Comparison of ENCODE assay signal across 10 mouse cellular contexts in genomic region chr17:23559767-23560166, GRCm38 (mm10). TPM values are rescaled to one million over a fixed set of nuclear protein-coding genes. Genes with fewer than 3 reads are reported as not detected.
A peak's percentile ranks its signal among the peaks of the same experiment; 100 is the strongest.
DNase-seq lines count a peak whose midpoint lies in the region; ATAC-seq and TF ChIP-seq lines count a peak whose summit lies in the region.
"Had no signal": no experiment of that assay in that cellular context is flagged by ENCODE, and none has a peak within 500 bp of the region (broad histone marks: within the 10 kb centered on the region; RNA-seq: fewer than 3 reads in every experiment).

No protein-coding gene starts in this region.

- WGBS in liver, adult 2 months, result 54% methylated on average over 11 of the region's 11 CpGs
- 58% methylated on average over 11 of the region's 11 CpGs for WGBS in liver, embryonic 11.5 days

- TF ChIP-seq POLR2A in liver, adult 2 months (IDR thresholded peaks at IDR 0.05; ENCODE audit: extremely low read depth, insufficient read depth, low read length), result no peak

- H3K4me3 ChIP-seq in liver, adult 2 months (ENCODE audit: insufficient read depth, low read depth, low read length), result no peak overlapping the region
- H3K4me3 ChIP-seq in liver, embryonic 11.5 days (ENCODE audit: low read depth, low read length), result no peak overlapping the region

- ATAC-seq in liver, embryonic 11.5 days (replicated peaks; ENCODE audit: low FRiP score), result no peak
- ATAC-seq: Patski had no signal

- H3K4me1 ChIP-seq in liver, adult 2 months (ENCODE audit: control insufficient read depth, insufficient read depth, low read length), result peaks cover 15% of the 10 kb centered on the region
- peaks cover 2% of the 10 kb centered on the region for H3K4me1 ChIP-seq in liver, embryonic 11.5 days (replicated peaks; ENCODE audit: control insufficient read depth, insufficient read depth, low read length)

- no peak overlapping the region for H3K4me2 ChIP-seq in liver, embryonic 11.5 days

- H3K27me3 ChIP-seq in liver, adult 2 months (ENCODE audit: control insufficient read depth, insufficient read depth, low read length), result no peaks in the 10 kb centered on the region
- no peaks in the 10 kb centered on the region for H3K27me3 ChIP-seq in liver, embryonic 11.5 days (replicated peaks; ENCODE audit: control insufficient read depth, insufficient read depth, low read length)
- H3K27me3 ChIP-seq: Patski had no signal

- H3K36me3 ChIP-seq in liver, adult 2 months (ENCODE audit: control insufficient read depth, insufficient read depth, low read length), result peaks cover 7% of the 10 kb centered on the region; the same call in 1 of the 2 replicates
- peaks cover 15% of the 10 kb centered on the region for H3K36me3 ChIP-seq in liver, embryonic 11.5 days (ENCODE audit: control insufficient read depth, insufficient read depth, low read length)

- H3K9ac ChIP-seq in liver, adult 2 months (ENCODE audit: low read depth, low read length), result no peak overlapping the region
- no peak overlapping the region for H3K9ac ChIP-seq in liver, embryonic 11.5 days (ENCODE audit: low read depth, low read length)

- peak; percentile 84 for TF ChIP-seq CTCF in liver, adult 2 months (IDR thresholded peaks at IDR 0.05; ENCODE audit: low read depth, low read length)

- no peaks in the 10 kb centered on the region for H3K79me2 ChIP-seq in liver, adult 2 months (ENCODE audit: control insufficient read depth, insufficient read depth, low read length)

- H3K9me3 ChIP-seq in liver, embryonic 11.5 days (ENCODE audit: control insufficient read depth, low read length), result no peaks in the 10 kb centered on the region

- intact Hi-C loops in gastrocnemius, postnatal 14 days (cut with DNase I; ENCODE audit: low total_unique reads), result no loop called here

- peak; percentile 29 to 37 for DNase-seq in cerebellum, adult 18-20 months
- no peak for DNase-seq in cerebellum, adult 9-10 months
- no peak for DNase-seq in liver, adult 2 months (ENCODE audit: extremely low read depth, low read depth, low spot score)
- no peak for DNase-seq in liver, embryonic 11.5 days (ENCODE audit: low spot score)
- DNase-seq in adrenal gland, adult 18-20 months (ENCODE audit: low spot score in 2 of 2), result peak; percentile 55 to 66
- peak; percentile 35 for DNase-seq in gastrocnemius, postnatal 14 days
- DNase-seq in retina, embryonic 14.5 days (ENCODE audit: low spot score), result peak; percentile 74
- no peak for DNase-seq in urinary bladder, postnatal 10 days (ENCODE audit: low spot score)

- no peak overlapping the region for H3K27ac ChIP-seq in liver, adult 2 months (replicated peaks; ENCODE audit: insufficient read depth, low read depth, low read length)
- H3K27ac ChIP-seq in liver, embryonic 11.5 days (ENCODE audit: low read depth, low read length), result no peak overlapping the region

RNA-seq across cellular contexts. Expression of gene Zfp213, which starts 4.3 kb away (rescaled TPM):
- 4.5 and 4.8 TPM in 2 replicates for total RNA-seq in liver, adult 2 months (2014; rRNA removed)
- polyA plus RNA-seq in liver, adult 2 months (2012; rRNA removed), result 7.6 and 10.7 TPM in 2 replicates
- polyA plus RNA-seq in liver, embryonic 11.5 days (2014; fragmentation: Nextera tagmentation; extraction: Ambion mirVana), result 14.3 and 14.8 TPM in 2 replicates
- total RNA-seq in adrenal gland, adult 18-20 months (2021), result 10 to 100 TPM; 11.0 to 12.3 TPM
- total RNA-seq in gastrocnemius, postnatal 14 days (2021), result 1 to 10 TPM; 2.2 to 2.6 TPM

RNA-seq across cellular contexts. Expression of gene Zfp13, which starts 39.5 kb away (rescaled TPM):
- total RNA-seq in liver, adult 2 months (2014; rRNA removed), result 1.3 and 2.0 TPM in 2 replicates
- polyA plus RNA-seq in liver, adult 2 months (2012; rRNA removed), result 2.2 and 3.2 TPM in 2 replicates
- 5.6 and 6.3 TPM in 2 replicates for polyA plus RNA-seq in liver, embryonic 11.5 days (2014; fragmentation: Nextera tagmentation; extraction: Ambion mirVana)
- 1 to 10 TPM; 6.2 to 6.3 TPM for total RNA-seq in adrenal gland, adult 18-20 months (2021)
- total RNA-seq in gastrocnemius, postnatal 14 days (2021), result 1 to 10 TPM; 4.9 TPM

RNA-seq across cellular contexts. Expression of gene Zscan10, which starts 40.9 kb away (rescaled TPM):
- total RNA-seq in liver, adult 2 months (2014; rRNA removed), result not detected in 2 replicates
- polyA plus RNA-seq in liver, adult 2 months (2012; rRNA removed), result not detected in 2 replicates
- 0.12 and 0.25 TPM in 2 replicates for polyA plus RNA-seq in liver, embryonic 11.5 days (2014; fragmentation: Nextera tagmentation; extraction: Ambion mirVana)
- total RNA-seq in adrenal gland, adult 18-20 months (2021), result not detected
- total RNA-seq in gastrocnemius, postnatal 14 days (2021), result not detected
- total RNA-seq: gastrocnemius, postnatal 36 days had no signal
- polyA plus RNA-seq: Patski had no signal

Comparison
In these comparisons a context has a peak if more than half of its experiments do, and no peak if none do; other contexts are left out.
1. DNase-seq: peak in cerebellum, adult 18-20 months (2 of 2), adrenal gland, adult 18-20 months (2 of 2), gastrocnemius, postnatal 14 days (single experiment) and retina, embryonic 14.5 days (single experiment); none in cerebellum, adult 9-10 months (single experiment), liver, adult 2 months (single experiment), liver, embryonic 11.5 days (single experiment) and urinary bladder, postnatal 10 days (single experiment).